Mouse (Mus musculus) neural tube, embryonic 13.5 days (tissue): ENCODE results near the gene Eef2k. TPM values are rescaled to one million over a fixed set of nuclear protein-coding genes. Genes with fewer than 3 reads are reported as not detected.

Source experiments
- ATAC-seq: fragments of 200-750 bp; cut with Nextera tagmentation; 2 replicates; pipeline ENCODE4 v1.8.0; 2017; ENCODE audit warnings: low read depth, mild to moderate bottlenecking, moderate TSS enrichment, moderate library complexity
- H3K27ac ChIP-seq: fragments of 300-500 bp; sonication (generic); replicated peaks from 2 replicates; pipeline ENCODE4 v1.5.1; 2015; ENCODE audit warnings: moderate library complexity, mild to moderate bottlenecking, inconsistent platforms
- H3K27me3 ChIP-seq: fragments of 300-500 bp; sonication (generic); 2 replicates; pipeline ENCODE4 v1.6.1; 2015; ENCODE audit warnings: mild to moderate bottlenecking, inconsistent platforms
- H3K36me3 ChIP-seq: fragments of 300-500 bp; sonication (generic); 2 replicates; pipeline ENCODE4 v1.6.1; 2015; ENCODE audit warnings: mild to moderate bottlenecking, inconsistent platforms
- H3K4me1 ChIP-seq: fragments of 300-500 bp; sonication (generic); replicated peaks from 2 replicates; pipeline ENCODE4 v1.6.1; 2015; ENCODE audit warnings: inconsistent platforms
- H3K4me2 ChIP-seq: fragments of 300-500 bp; sonication (generic); 2 replicates; pipeline ENCODE4 v1.6.1; 2015; ENCODE audit warnings: inconsistent platforms, mild to moderate bottlenecking, moderate library complexity
- H3K4me3 ChIP-seq: fragments of 300-500 bp; sonication (generic); 2 replicates; pipeline ENCODE4 v1.5.1; 2015; ENCODE audit warnings: mild to moderate bottlenecking, inconsistent platforms
- H3K9ac ChIP-seq: fragments of 300-500 bp; sonication (generic); 2 replicates; pipeline ENCODE4 v1.6.1; 2015; ENCODE audit warnings: moderate library complexity, mild to moderate bottlenecking, inconsistent platforms
- H3K9me3 ChIP-seq: fragments of 300-500 bp; sonication (generic); 2 replicates; pipeline ENCODE4 v1.6.1; 2016; ENCODE audit warnings: inconsistent platforms
- WGBS: fragments of 180-500 bp; shearing (Covaris S2); methylation state at CpG from one replicate; pipeline ENCODE4 v1.1.7; 2015; 5-methylcytosine and 5-hydroxymethylcytosine counted together
- polyA plus RNA-seq: library from polyadenylated mRNA; unstranded; fragments of >200 nt; fragmentation: Nextera tagmentation; extraction: Ambion mirVana; gene quantifications from 2 replicates; pipeline ENCODE4 v1.2.1, GENCODE M21; 2015

Eef2k gene
- polyA plus RNA-seq, 1 experiment from 2014 or later: 29.2 TPM

DNA sequence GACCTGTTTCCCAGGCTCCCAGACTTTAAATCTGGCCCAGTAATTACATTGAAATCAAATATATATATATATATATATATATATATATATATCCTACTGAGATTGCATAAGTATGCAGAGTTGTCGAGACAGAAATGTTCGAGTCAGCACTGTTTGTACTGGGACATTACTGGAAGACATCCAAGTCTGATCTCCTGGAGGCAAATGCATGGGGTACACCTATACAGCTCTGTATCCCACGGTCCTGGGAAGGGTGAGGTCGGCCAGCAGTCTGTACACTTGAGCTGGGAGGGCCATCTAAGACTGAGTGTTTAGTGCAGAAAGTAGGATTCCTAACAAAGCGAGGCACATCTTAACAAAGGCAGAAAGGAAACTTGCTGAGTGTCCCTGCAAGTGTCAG, 27.3 kb downstream of the Eef2k start:
- H3K4me3 ChIP-seq: no peak overlapping the region
- peaks cover 29% of the 10 kb centered on the region for H3K4me1 ChIP-seq
- no peak overlapping the region for H3K9ac ChIP-seq
- 0 out of 2 replicates have a peak, but pooled peaks have one; percentile 21 for ATAC-seq
- no peaks in the 10 kb centered on the region for H3K36me3 ChIP-seq
- no peak overlapping the region for H3K4me2 ChIP-seq
- no peaks in the 10 kb centered on the region for H3K27me3 ChIP-seq
- 60% methylated on average over 5 of the region's 5 CpGs for WGBS
- no peak overlapping the region for H3K27ac ChIP-seq
- no peaks in the 10 kb centered on the region for H3K9me3 ChIP-seq

DNA sequence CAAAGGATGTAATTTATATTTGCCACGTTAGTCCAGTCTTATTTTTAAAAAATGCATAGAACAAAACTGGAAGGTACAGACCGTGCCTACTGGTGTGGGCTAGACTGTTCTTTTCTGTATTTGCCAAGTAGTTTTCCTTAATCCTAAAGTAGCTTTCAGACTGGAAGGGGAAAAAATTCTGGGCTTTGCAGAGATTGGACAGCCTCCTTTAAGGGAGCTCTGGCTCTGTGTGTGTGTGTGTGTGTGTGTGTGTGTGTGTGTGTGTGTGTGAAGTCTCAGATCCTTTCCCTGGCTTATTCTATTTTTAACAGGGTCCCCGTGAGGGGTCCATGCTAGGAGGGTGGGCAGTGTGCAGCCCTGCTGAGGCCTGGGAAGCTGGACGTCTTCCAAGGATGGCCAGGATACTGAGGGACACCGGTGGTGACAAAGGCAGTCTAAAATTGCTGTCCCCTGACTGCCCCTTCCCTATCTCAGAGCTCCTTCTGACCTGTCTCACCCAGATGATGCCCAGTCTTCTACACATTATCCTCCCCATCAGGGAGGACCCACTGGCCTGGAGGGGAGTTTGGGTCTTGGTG, 27.9 kb downstream of the Eef2k start:
- H3K9ac ChIP-seq: no peak overlapping the region
- no peaks in the 10 kb centered on the region for H3K9me3 ChIP-seq
- H3K4me3 ChIP-seq: no peak overlapping the region
- no peak for ATAC-seq
- no peaks in the 10 kb centered on the region for H3K36me3 ChIP-seq
- H3K27me3 ChIP-seq: no peaks in the 10 kb centered on the region
- H3K27ac ChIP-seq: no peak overlapping the region
- peaks cover 23% of the 10 kb centered on the region for H3K4me1 ChIP-seq
- 61% methylated on average over 5 of the region's 5 CpGs for WGBS
- H3K4me2 ChIP-seq: no peak overlapping the region

DNA sequence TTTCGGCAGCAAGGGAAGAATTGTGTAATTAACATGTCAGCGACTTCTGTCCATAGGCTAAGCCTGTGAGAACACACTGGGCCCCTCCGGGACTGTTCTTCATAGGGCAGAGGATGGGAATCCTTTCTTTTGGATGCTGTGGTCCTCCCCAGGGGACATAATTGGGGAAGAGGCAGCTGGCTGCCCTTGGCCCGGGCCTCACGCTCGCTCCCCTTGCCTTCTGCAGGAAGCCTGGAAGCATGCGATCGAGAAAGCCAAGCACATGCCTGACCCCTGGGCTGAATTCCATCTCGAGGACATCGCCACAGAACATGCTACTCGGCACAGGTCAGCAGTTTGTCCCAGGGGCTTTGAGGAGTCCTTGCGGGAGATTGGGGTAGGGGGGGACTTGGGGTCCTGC, 30.5 kb downstream of the Eef2k start:
- H3K4me3 ChIP-seq: no peak overlapping the region
- peaks cover 5% of the 10 kb centered on the region; the same call in 1 of the 2 replicates for H3K4me1 ChIP-seq
- H3K9ac ChIP-seq: no peak overlapping the region
- no peak overlapping the region for H3K4me2 ChIP-seq
- no peak for ATAC-seq
- no peaks in the 10 kb centered on the region for H3K36me3 ChIP-seq
- 74% methylated on average over 12 of the region's 12 CpGs for WGBS
- H3K9me3 ChIP-seq: no peaks in the 10 kb centered on the region
- no peaks in the 10 kb centered on the region for H3K27me3 ChIP-seq
- no peak overlapping the region for H3K27ac ChIP-seq

GRCm38 (mm10) chr7:120874021-120874420, 31.4 kb downstream of the Eef2k start:
- Histone ChIP-seq H3K27me3 (no peaks in the 10 kb centered on the region), H3K4me3 (no peak overlapping the region), H3K36me3 (no peaks in the 10 kb centered on the region), H3K27ac (no peak overlapping the region), H3K4me1 (peaks cover 5% of the 10 kb centered on the region; the same call in 1 of the 2 replicates), H3K9me3 (no peaks in the 10 kb centered on the region), H3K4me2 (no peak overlapping the region), H3K9ac (no peak overlapping the region)
- WGBS: 92% methylated on average over 3 of the region's 3 CpGs
- no peak for ATAC-seq

- no peak overlapping the region for H3K27ac ChIP-seq
- H3K9me3 ChIP-seq: no peaks in the 10 kb centered on the region
- WGBS: 80% methylated on average over 7 of the region's 7 CpGs
- H3K4me1 ChIP-seq: peaks cover 5% of the 10 kb centered on the region; the same call in 1 of the 2 replicates
- H3K4me3 ChIP-seq: no peak overlapping the region
- no peaks in the 10 kb centered on the region for H3K27me3 ChIP-seq
- ATAC-seq: no peak
- no peak overlapping the region for H3K4me2 ChIP-seq
- H3K36me3 ChIP-seq: 0 out of 2 replicates have a peak, but pooled peaks cover 2% of the 10 kb centered on the region
- no peak overlapping the region for H3K9ac ChIP-seq
Observed at GRCm38 (mm10) chr7:120874764-120875539, 32.3 kb downstream of the Eef2k start.

DNA sequence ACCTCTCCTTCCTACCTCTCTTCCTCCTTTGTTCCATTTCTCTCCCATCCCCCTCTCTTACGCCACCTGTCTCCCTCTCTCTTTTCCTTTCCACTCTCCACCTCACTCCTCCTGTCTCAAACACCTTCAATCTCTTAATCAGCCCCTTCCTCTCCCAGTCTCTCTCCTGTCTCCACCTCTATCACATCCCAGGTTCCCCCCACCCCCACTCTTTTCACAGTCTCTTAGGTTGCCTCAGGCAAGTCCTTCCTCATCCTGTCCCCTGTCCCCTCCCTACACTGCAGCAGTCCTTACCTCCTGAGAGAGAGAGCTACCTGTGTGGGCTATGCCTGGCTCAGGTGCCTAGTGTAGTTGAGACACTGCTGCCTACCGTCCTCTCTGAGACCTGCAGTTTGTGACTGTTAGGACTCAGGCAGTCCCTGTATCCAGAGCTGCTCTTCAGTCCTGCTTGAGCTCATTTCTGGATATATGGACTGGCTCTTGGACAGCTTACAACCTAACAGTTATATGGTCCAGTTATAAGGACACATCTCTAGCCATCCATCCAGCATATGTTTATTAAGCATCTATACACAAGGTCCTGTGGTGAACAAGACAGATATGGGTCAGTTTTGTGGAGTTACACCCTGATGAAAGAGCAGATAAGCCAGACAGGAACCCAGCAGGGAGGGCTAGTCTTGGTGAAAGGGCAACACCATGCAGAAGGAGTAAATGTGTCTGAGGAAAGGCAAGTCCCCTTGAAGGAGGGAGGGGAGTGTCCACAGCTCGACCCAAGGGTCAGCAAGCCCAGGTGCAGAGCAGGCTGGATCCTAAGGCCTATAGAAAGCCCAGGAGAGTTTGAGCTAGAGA, 33.1 kb downstream of the Eef2k start:
- Histone ChIP-seq H3K27me3 (no peaks in the 10 kb centered on the region), H3K4me3 (no peak overlapping the region), H3K36me3 (peaks cover 10% of the 10 kb centered on the region), H3K27ac (no peak overlapping the region), H3K9me3 (no peaks in the 10 kb centered on the region), H3K4me2 (no peak overlapping the region), H3K4me1 (0 out of 2 replicates have a peak, but pooled peaks cover under 1% of the 10 kb centered on the region), H3K9ac (no peak overlapping the region)
- ATAC-seq: 0 out of 2 replicates have a peak, but pooled peaks have one; percentile 36
- 81% methylated on average over 3 of the region's 3 CpGs for WGBS

DNA sequence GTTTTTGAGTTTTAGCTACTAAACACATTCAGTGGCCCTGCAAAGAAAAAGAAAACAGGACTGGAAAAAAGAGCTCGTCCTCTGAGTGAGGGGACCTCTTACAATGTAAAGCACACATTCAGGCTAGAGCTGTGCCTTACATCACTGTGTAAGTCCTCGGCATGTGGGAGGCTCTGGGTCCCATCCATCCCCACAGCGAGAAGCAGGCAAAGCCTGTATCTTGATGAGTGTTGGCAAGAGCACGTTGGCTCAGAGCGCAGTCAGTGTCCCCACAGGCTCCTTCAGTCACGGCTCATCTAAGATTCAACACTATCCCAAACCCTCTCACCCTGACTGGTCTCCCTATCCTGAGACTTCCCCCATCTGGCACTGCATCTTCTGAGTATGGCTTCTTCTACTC, 35.6 kb downstream of the Eef2k start:
- Histone ChIP-seq H3K4me2 (no peak overlapping the region), H3K27ac (no peak overlapping the region), H3K9me3 (no peaks in the 10 kb centered on the region), H3K9ac (no peak overlapping the region), H3K4me1 (no peaks in the 10 kb centered on the region), H3K36me3 (peaks cover 16% of the 10 kb centered on the region), H3K4me3 (no peak overlapping the region), H3K27me3 (no peaks in the 10 kb centered on the region)
- 72% methylated on average over 6 of the region's 6 CpGs for WGBS
- no peak for ATAC-seq

DNA sequence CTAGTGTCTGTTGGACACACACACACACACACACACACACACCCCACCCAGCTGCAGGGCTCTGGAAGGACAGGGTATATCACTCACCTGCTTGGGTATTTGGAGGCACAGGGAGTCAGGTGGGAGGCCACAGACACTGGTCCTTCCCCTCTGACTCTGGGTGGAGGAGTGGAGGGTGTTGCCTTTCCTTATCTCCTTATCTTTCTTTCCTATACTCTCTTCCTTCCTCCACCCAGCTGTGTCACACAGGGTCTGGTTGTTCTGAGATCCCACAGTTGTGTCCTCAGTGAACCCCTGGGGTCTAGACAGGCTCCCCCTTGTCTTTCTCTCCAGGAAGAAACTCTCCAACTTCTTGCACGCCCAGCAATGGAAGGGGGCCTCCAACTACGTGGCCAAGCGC, 37.3 kb downstream of the Eef2k start:
- H3K9ac ChIP-seq: no peak overlapping the region
- H3K4me1 ChIP-seq: no peaks in the 10 kb centered on the region
- H3K27me3 ChIP-seq: no peaks in the 10 kb centered on the region
- H3K4me3 ChIP-seq: no peak overlapping the region
- no peaks in the 10 kb centered on the region for H3K9me3 ChIP-seq
- no peak overlapping the region for H3K4me2 ChIP-seq
- WGBS: 85% methylated on average over 3 of the region's 3 CpGs
- ATAC-seq: no peak
- H3K36me3 ChIP-seq: peaks cover 30% of the 10 kb centered on the region
- no peak overlapping the region for H3K27ac ChIP-seq

DNA sequence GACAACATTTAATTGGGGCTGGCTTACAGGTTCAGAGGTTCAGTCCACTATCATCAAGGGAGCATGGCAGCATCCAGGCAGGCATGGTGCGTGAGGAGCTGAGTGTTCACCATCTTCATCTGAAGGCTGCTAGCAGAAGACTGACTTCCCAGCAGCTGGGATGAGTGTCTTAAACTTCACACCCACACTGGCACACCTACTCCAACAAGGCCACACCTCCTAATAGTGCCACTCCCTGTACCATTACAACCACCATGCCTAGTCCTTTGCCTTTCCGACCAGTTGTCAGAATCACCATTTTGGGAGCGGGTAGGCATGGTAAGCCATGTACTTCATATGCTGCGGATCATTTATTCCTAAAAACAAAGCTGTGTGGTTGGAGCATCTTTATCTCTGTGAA, 38.1 kb downstream of the Eef2k start:
- no peak overlapping the region for H3K4me2 ChIP-seq
- WGBS: 94% methylated on average over 4 of the region's 4 CpGs
- no peak for ATAC-seq

GRCm38 (mm10) chr7:120881451-120881850, 38.8 kb downstream of the Eef2k start:
- Histone ChIP-seq H3K27ac (no peak overlapping the region), H3K4me3 (no peak overlapping the region), H3K27me3 (no peaks in the 10 kb centered on the region), H3K9ac (no peak overlapping the region), H3K4me1 (no peaks in the 10 kb centered on the region), H3K4me2 (no peak overlapping the region), H3K36me3 (peaks cover 44% of the 10 kb centered on the region), H3K9me3 (no peaks in the 10 kb centered on the region)
- WGBS: 69% methylated on average over 2 of the region's 2 CpGs
- no peak for ATAC-seq

More for the DNA sequence above, 38.1 kb downstream of the Eef2k start:
- Histone ChIP-seq H3K9ac (no peak overlapping the region), H3K4me3 (no peak overlapping the region), H3K27ac (no peak overlapping the region), H3K27me3 (no peaks in the 10 kb centered on the region), H3K4me1 (no peaks in the 10 kb centered on the region), H3K36me3 (peaks cover 38% of the 10 kb centered on the region), H3K9me3 (no peaks in the 10 kb centered on the region)

GRCm38 (mm10) chr7:120882674-120883073, 40.0 kb downstream of the Eef2k start:
- H3K4me1 ChIP-seq: no peaks in the 10 kb centered on the region
- H3K27me3 ChIP-seq: no peaks in the 10 kb centered on the region
- no peak overlapping the region for H3K4me3 ChIP-seq
- 91% methylated on average over 4 of the region's 4 CpGs for WGBS
- no peak overlapping the region for H3K9ac ChIP-seq
- H3K36me3 ChIP-seq: peaks cover 53% of the 10 kb centered on the region
- no peak for ATAC-seq
- no peak overlapping the region for H3K4me2 ChIP-seq
- no peak overlapping the region for H3K27ac ChIP-seq
- H3K9me3 ChIP-seq: no peaks in the 10 kb centered on the region
